Mouse (Mus musculus) heart, postnatal 14 days (tissue): Measurements from ENCODE around the gene Lrrc3b. TPM values are rescaled to one million over a fixed set of nuclear protein-coding genes. Genes with fewer than 3 reads are reported as not detected.
A peak's percentile ranks its signal among the peaks of the same experiment; 100 is the strongest.

ENCODE experiments used
- DNase-seq, 2 experiments: peaks; one replicate each; pipeline ENCODE4 v3.0.0; 2021 to 2022
- intact Hi-C: fragments of 180-260 bp; cut with DNase I; formaldehyde crosslinking; loops from one replicate; pipeline ENCODE4 v1.15.1; 2025
- total RNA-seq, 2 experiments: library from RNA; stranded (reverse); gene quantifications; 2 replicates each; pipeline ENCODE4 v1.2.3; 2021

Lrrc3b gene
- total RNA-seq, 2 experiments from 2014 or later, result 27.4 to 32.3 TPM

- peak; percentile 82 to 91 for DNase-seq
- intact Hi-C loops, result loop anchor here (1.0 to 10.0 kb wide), 4 partner anchors 82 to 1009 kb away; partner anchors contain the start of genes Lrrc3b and Top2b
Measured at GRCm38 (mm10) chr14:15355512-15355911, 83.3 kb downstream of the Lrrc3b start.

- intact Hi-C loops, result loop anchor here (10.0 kb wide), 1 partner anchor 1011 kb away; the partner anchor contains the start of gene Top2b
- DNase-seq, result no peak
Measured at GRCm38 (mm10) chr14:15354299-15354698, 84.5 kb downstream of the Lrrc3b start.

GRCm38 (mm10) chr14:15333130-15333529, 105.7 kb downstream of the Lrrc3b start:
- intact Hi-C loops, result no loop called here
- no peak for DNase-seq

GRCm38 (mm10) chr14:15331370-15331769, 107.4 kb downstream of the Lrrc3b start:
- intact Hi-C loops, result no loop called here

GRCm38 (mm10) chr14:15330155-15330554, 108.6 kb downstream of the Lrrc3b start:
- no peak for DNase-seq
- intact Hi-C loops, result no loop called here

More at GRCm38 (mm10) chr14:15331370-15331769, 107.4 kb downstream of the Lrrc3b start:
- DNase-seq, result no peak

- intact Hi-C loops, result no loop called here
Measured at GRCm38 (mm10) chr14:15325872-15326271, 112.9 kb downstream of the Lrrc3b start.

GRCm38 (mm10) chr14:15322441-15323123, 116.2 kb downstream of the Lrrc3b start:
- intact Hi-C loops, result no loop called here
- DNase-seq, result no peak

More at GRCm38 (mm10) chr14:15325872-15326271, 112.9 kb downstream of the Lrrc3b start:
- no peak for DNase-seq

GRCm38 (mm10) chr14:15319399-15319915, 119.3 kb downstream of the Lrrc3b start:
- DNase-seq, result no peak
- intact Hi-C loops, result no loop called here

- DNase-seq, result no peak
- intact Hi-C loops, result no loop called here
Measured at GRCm38 (mm10) chr14:15308576-15308975, 130.2 kb downstream of the Lrrc3b start.
